Mouse (Mus musculus) CH12.LX (cell line): Measurements from ENCODE around the gene Ugt1a10.

Experiments
- CHD2 ChIP-seq: IDR thresholded peaks from 2 replicates; pipeline ENCODE4 v1.6.1; 2011; ENCODE audit warnings: low read length, improper control_type of control experiment
- CTCF ChIP-seq, 2 experiments: IDR thresholded peaks in 1 of 2; conservative IDR thresholded peaks in 1 of 2; 2 replicates each; pipeline ENCODE4 v1.5.1; 2011 to 2012; ENCODE audit warnings: low read depth in 2 of 2, low read length in 2 of 2, improper control_type of control experiment in 1 of 2, inconsistent platforms in 1 of 2, mild to moderate bottlenecking in 1 of 2, moderate library complexity in 1 of 2
- ELF1 ChIP-seq: IDR thresholded peaks from 2 replicates; pipeline ENCODE4 v1.6.1; 2014; ENCODE audit warnings: low read depth, mild to moderate bottlenecking, inconsistent platforms, low read length, improper control_type of control experiment
- GABPA ChIP-seq: IDR thresholded peaks from 2 replicates; pipeline ENCODE4 v1.6.1; 2012; ENCODE audit warnings: low read depth, low read length, improper control_type of control experiment, inconsistent platforms; ENCODE audit not compliant: insufficient replicate concordance
- HCFC1 ChIP-seq: IDR thresholded peaks from 2 replicates; pipeline ENCODE4 v1.6.1; 2012; ENCODE audit warnings: low read depth, mild to moderate bottlenecking, inconsistent platforms, low read length, improper control_type of control experiment
- IRF4 ChIP-seq: IDR thresholded peaks from 2 replicates; pipeline ENCODE4 v1.6.1; 2014; ENCODE audit warnings: low read depth, mild to moderate bottlenecking, inconsistent platforms, low read length, improper control_type of control experiment
- MAZ ChIP-seq: IDR thresholded peaks from 2 replicates; pipeline ENCODE4 v1.6.1; 2012; ENCODE audit warnings: low read depth, mild to moderate bottlenecking, inconsistent platforms, low read length, improper control_type of control experiment, moderate library complexity
- MEF2A ChIP-seq: IDR thresholded peaks from 2 replicates; pipeline ENCODE4 v1.6.1; 2014; ENCODE audit warnings: low read depth, mild to moderate bottlenecking, inconsistent platforms, low read length, improper control_type of control experiment, borderline replicate concordance
- MXI1 ChIP-seq: IDR thresholded peaks from 2 replicates; pipeline ENCODE4 v1.6.1; 2011; ENCODE audit warnings: mild to moderate bottlenecking, low read depth, low read length, improper control_type of control experiment
- POLR2A ChIP-seq: IDR thresholded peaks from 2 replicates; pipeline ENCODE4 v1.6.1; 2011; ENCODE audit warnings: low read depth, mild to moderate bottlenecking, improper control_type of control experiment, low read length
- USF1 ChIP-seq: IDR thresholded peaks from 2 replicates; pipeline ENCODE4 v1.6.1; 2014; ENCODE audit warnings: low read depth, mild to moderate bottlenecking, inconsistent platforms, low read length, improper control_type of control experiment
- ZC3H11A ChIP-seq: IDR thresholded peaks from 2 replicates; pipeline ENCODE4 v1.6.1; 2012; ENCODE audit warnings: low read depth, mild to moderate bottlenecking, inconsistent platforms, low read length, improper control_type of control experiment
- ZKSCAN1 ChIP-seq: IDR thresholded peaks from 2 replicates; pipeline ENCODE4 v1.6.1; 2012; ENCODE audit warnings: low read depth, inconsistent platforms, low read length, improper control_type of control experiment, borderline replicate concordance
- ZNF384 ChIP-seq: IDR thresholded peaks from 2 replicates; pipeline ENCODE4 v1.6.1; 2012; ENCODE audit warnings: low read depth, low read length, improper control_type of control experiment, inconsistent platforms

DNA sequence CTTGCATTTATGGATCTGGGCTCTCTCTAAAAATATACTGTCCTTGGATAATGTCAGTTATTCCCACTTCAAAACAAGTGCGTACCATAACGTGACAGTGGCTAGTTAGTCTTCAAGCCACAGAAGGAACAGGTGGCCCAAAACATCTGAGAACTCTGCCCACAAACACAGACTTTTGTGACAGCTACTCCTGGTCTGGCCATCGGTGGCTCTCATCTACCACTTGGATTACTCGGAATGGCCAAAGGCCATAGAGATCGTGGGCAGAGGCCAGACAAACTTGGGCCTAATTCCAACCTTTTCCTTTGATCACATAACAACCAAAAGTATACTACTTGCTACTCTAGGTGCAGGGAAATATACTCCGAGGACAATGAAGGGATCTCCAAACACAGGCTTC is 212.9 kb downstream of the Ugt1a10 start:
- TF ChIP-seq CTCF (conservative IDR thresholded peaks at IDR 0.05 in 1 of 2, IDR thresholded peaks at IDR 0.05 in 1 of 2; ENCODE audit: low read depth in 2 of 2, low read length in 2 of 2) (no peak), POLR2A (peak; percentile 18; the same call in 1 of the 2 replicates), ZNF384 (no peak), MAZ (no peak), ZKSCAN1 (no peak), USF1 (no peak), ELF1 (no peak), HCFC1 (no peak), IRF4 (no peak), GABPA (no peak), MXI1 (no peak), MEF2A (no peak), ZC3H11A (no peak), CHD2 (no peak)
